Mouse (Mus musculus): Measurements from ENCODE around the gene Utp4. TPM values are rescaled to one million over a fixed set of nuclear protein-coding genes. Genes with fewer than 3 reads are reported as not detected.
"Not testable (repeated sequence)": the region's sequence is repeated elsewhere in the genome, so short reads cannot be mapped to it uniquely, and the experiment has no call there.

Gene Utp4
- total RNA-seq (2022), result 10 to 100 TPM; 31.8 to 37.7 (median 33.7) TPM

- peak; percentile 66 to 76 for DNase-seq (ENCODE audit: low spot score in 2 of 2)
Measured at GRCm38 (mm10) chr8:106893481-106894156, at the start of gene Utp4. Gene Utp4 (plus strand): TSS chr8:106893636.

- DNase-seq (ENCODE audit: low spot score in 2 of 2), result no peak
Measured at GRCm38 (mm10) chr8:106850034-106850433, 43.4 kb upstream of the Utp4 start.

GRCm38 (mm10) chr8:106854534-106855241, 38.7 kb upstream of the Utp4 start:
- no peak for DNase-seq (ENCODE audit: low spot score in 2 of 2)

GRCm38 (mm10) chr8:106855242-106855562, 38.2 kb upstream of the Utp4 start:
- DNase-seq (ENCODE audit: low spot score in 2 of 2), result no peak

GRCm38 (mm10) chr8:106862845-106863244, 30.6 kb upstream of the Utp4 start:
- no peak for DNase-seq (ENCODE audit: low spot score in 2 of 2)

- peak in 1 of 2 experiments; percentile 30 for DNase-seq (ENCODE audit: low spot score in 2 of 2)
Measured at GRCm38 (mm10) chr8:106865354-106865753, 28.1 kb upstream of the Utp4 start.

- peak in 1 of 2 experiments; percentile 28 for DNase-seq (ENCODE audit: low spot score in 2 of 2)
Measured at GRCm38 (mm10) chr8:106870051-106870450, 23.4 kb upstream of the Utp4 start, which contains the start of gene Has3. Gene Has3 (plus strand): TSS chr8:106870242.

GRCm38 (mm10) chr8:106870537-106871327, 22.7 kb upstream of the Utp4 start:
- peak in 1 of 2 experiments; percentile 46 for DNase-seq (ENCODE audit: low spot score in 2 of 2)

- no peak for DNase-seq (ENCODE audit: low spot score in 2 of 2)
Measured at GRCm38 (mm10) chr8:106871328-106871926, 22.0 kb upstream of the Utp4 start.

GRCm38 (mm10) chr8:106871931-106872371, 21.5 kb upstream of the Utp4 start:
- no peak for DNase-seq (ENCODE audit: low spot score in 2 of 2)

- no peak for DNase-seq (ENCODE audit: low spot score in 2 of 2)
Measured at GRCm38 (mm10) chr8:106872454-106873034, 20.9 kb upstream of the Utp4 start.

- DNase-seq (ENCODE audit: low spot score in 2 of 2), result no peak
Measured at GRCm38 (mm10) chr8:106880121-106880707, 13.2 kb upstream of the Utp4 start.

GRCm38 (mm10) chr8:106884094-106884493, 9.3 kb upstream of the Utp4 start:
- not testable (repeated sequence) for DNase-seq (ENCODE audit: low spot score in 2 of 2)

GRCm38 (mm10) chr8:106884826-106885400, 8.5 kb upstream of the Utp4 start:
- not testable (repeated sequence) for DNase-seq (ENCODE audit: low spot score in 2 of 2)

- peak in 1 of 2 experiments; percentile 47 for DNase-seq (ENCODE audit: low spot score in 2 of 2)
Measured at GRCm38 (mm10) chr8:106887336-106888189, 5.9 kb upstream of the Utp4 start.

GRCm38 (mm10) chr8:106888803-106889202, 4.6 kb upstream of the Utp4 start:
- DNase-seq (ENCODE audit: low spot score in 2 of 2), result no peak

GRCm38 (mm10) chr8:106892210-106892805, 1.1 kb upstream of the Utp4 start:
- no peak for DNase-seq (ENCODE audit: low spot score in 2 of 2)

GRCm38 (mm10) chr8:106892806-106893451, 507 bp upstream of the Utp4 start:
- no peak for DNase-seq (ENCODE audit: low spot score in 2 of 2)
